Mouse (Mus musculus): ENCODE results near the gene Clcnkb.

- TF ChIP-seq POLR2A (IDR thresholded peaks at IDR 0.05; ENCODE audit: borderline replicate concordance, insufficient read depth, low read length) (no peak), CTCF (IDR thresholded peaks at IDR 0.05; ENCODE audit: borderline replicate concordance, insufficient read depth, low read depth, low read length) (no peak)
Measured at GRCm38 (mm10) chr4:141461576-141461975, 45.8 kb upstream of the Clcnkb start.

Measured in cerebellum, adult 2 months (tissue).